Mouse (Mus musculus): ENCODE measurements around the gene Nt5c.
A peak's percentile ranks its signal among the peaks of the same experiment; 100 is the strongest.
"Not testable (repeated sequence)": the region's sequence is repeated elsewhere in the genome, so short reads cannot be mapped to it uniquely, and the experiment has no call there.

Gene Nt5c

GRCm38 (mm10) chr11:115491356-115492083, at the start of gene Nt5c:
TSS of gene Nt5c (minus strand) at chr11:115491862.
- peak; percentile 81 to 87 for DNase-seq (ENCODE audit: low spot score in 2 of 2)

GRCm38 (mm10) chr11:115538045-115538444, 46.4 kb upstream of the Nt5c start:
- DNase-seq (ENCODE audit: low spot score in 2 of 2) = no peak

DNA sequence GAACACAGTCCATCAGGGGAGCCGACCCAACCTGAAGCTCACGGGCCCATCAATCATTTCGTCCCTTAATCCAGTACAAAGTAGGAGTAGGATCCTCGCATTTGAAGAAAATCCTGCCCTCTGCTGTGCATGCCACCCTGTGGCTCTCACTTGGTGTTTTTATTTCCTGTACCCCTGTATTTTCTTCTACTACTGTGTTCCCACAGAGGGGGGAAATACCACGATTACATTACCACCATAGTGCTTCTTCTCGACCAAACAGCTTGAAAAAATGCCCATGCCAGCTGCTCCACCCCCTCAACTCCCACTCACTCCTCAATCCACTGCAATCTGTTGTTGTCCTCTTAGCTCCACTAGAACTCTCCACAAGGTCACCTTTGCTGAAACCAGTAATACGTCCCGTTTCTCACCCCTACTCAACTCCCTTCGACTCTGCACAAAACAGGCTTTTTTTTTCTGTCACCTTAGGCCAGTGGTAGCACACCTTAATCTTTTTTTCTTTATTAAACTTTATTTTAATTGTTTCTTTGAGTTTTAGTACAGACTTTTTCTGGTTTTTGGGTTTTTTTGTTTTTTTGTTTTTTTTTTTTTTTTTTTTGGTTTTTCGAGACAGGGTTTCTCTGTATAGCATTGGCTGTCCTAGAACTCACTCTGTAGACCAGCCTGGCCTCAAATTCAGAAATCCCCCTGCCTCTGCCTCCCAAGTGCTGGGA, 45.4 kb upstream of the Nt5c start:
- DNase-seq (ENCODE audit: low spot score in 2 of 2) = no peak

DNA sequence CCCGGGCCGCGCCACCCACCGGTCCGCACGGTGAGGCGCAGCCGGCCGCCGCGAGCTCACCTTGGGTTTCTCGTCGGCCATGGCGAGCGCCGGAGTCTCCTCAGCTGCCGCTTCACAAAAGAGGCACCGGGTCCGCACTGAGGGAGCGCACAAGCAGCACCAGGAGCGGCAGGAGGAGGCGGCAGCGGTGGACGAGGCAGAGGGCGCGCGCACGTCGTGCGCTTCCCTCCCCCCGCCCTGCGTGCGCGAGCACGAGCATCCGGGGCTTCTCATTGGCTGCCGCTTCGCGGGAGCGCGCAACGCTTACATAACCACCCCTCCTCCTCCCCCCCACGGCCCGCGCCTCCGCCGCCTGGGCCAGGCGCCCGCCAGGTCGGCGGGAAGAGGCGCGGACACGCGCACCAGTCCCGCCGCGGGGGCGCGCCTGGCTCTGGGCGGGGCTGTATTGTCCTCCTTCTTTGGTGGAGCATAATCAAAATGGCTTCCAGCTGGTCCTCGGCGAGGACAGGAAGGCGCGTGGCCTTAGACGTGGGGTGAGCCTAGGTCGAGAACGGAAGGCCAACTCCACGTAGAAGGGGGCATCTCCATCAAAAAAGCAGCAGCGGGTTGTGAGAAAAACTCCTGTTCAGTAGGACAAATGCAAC, 44.5 kb upstream of the Nt5c start, which contains the start of gene Sumo2:
Sumo2 (minus strand) TSS at position 239 of the 644 bp plus-strand sequence.
- peak; percentile 95 to 99 for DNase-seq (ENCODE audit: low spot score in 2 of 2)

DNA sequence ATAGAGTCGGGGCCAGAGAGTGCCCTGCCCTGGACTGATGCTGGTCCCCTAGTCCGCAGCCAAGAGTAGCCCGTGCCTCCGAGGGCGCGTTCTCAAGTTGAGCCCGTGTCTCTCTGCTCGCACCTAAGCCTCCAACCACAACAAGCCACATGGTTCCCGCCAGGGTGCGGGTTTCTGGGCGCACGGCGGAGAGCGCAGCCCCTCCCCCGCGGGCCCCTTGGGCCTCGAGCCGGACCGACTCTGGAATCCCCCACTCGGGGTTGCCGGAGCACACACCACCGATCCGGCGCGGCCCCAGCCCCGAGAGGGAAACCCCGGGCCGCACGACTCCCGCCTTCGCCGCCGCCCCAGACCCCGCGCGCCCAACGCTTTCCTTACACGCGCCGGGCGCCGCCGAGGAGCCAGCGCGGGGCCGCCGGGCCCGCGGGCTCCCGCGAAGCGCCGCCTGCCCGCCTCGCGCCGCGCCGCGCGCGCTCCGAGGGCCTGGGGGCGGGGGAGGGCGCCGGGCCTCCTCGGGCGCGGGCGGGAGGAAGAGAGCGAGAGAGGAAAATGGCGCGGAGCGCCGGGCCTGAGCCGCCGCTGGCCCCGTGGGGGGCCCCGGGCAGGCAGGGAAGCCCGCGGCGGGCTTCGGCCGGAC, 43.9 kb upstream of the Nt5c start:
- DNase-seq (ENCODE audit: low spot score in 2 of 2) = peak; percentile 68 to 77

GRCm38 (mm10) chr11:115534759-115535371, 43.2 kb upstream of the Nt5c start:
- DNase-seq (ENCODE audit: low spot score in 2 of 2) = no peak

DNA sequence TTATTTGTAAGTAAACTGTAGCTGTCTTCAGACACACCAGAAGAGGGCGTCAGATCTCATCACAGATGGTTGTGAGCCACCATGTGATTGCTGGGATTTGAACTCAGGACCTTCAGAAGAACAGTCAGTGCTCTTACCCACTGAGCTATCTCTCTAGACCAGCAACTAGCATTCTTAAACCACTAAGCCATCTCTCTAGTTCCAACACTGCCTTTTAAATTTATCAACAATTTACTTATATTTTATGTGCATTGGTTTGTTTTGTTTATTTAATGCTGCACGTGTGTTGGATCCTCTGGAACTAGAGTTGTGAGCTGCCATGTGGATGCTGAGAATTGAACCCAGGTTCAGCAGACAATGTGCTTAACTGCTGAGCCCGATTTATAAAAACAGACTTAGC, 34.8 kb upstream of the Nt5c start:
- not testable (repeated sequence) for DNase-seq (ENCODE audit: low spot score in 2 of 2)

- DNase-seq (ENCODE audit: low spot score in 2 of 2) = no peak
These were observed 31.0 kb upstream of the Nt5c start for GRCm38 (mm10) chr11:115522703-115523102.

DNA sequence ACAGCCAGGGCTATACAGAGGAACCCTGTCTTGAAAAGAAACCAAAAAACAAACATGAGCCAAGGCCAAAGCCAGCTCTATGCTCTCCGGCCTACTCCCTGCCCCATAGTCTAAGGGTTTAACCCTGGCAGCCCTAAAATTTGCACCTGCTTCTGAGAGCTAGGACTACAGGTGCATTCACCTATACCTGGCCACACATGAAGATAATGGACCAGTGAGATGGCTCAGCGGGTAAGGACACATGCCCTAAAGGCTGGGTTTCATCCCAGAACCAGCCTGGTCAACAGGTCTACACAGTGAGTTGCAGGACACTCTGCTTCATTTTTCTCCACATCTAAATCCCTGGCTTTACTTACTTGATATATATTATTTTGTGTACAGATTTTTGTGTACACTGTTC, 30.6 kb upstream of the Nt5c start:
- DNase-seq (ENCODE audit: low spot score in 2 of 2) = no peak

DNA sequence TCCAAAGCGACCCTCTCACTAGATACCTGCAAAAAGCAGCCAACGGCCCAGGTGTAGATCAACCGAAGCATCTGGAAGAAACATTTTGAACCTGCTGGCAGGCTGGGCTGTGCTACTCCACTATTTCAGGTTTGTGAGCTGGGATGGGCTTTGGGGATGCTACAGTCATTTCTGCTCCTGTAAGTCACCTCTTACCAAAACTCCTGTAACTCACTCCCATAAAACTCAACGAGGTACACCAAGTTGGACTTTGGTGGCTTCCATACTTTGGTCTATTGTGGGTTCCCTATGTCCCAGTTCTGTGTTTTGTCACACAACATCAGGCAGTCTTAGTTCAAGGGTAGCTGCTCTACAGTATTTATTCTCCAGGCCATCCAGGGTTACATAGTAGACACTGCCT, 29.4 kb upstream of the Nt5c start:
- no peak for DNase-seq (ENCODE audit: low spot score in 2 of 2)

DNA sequence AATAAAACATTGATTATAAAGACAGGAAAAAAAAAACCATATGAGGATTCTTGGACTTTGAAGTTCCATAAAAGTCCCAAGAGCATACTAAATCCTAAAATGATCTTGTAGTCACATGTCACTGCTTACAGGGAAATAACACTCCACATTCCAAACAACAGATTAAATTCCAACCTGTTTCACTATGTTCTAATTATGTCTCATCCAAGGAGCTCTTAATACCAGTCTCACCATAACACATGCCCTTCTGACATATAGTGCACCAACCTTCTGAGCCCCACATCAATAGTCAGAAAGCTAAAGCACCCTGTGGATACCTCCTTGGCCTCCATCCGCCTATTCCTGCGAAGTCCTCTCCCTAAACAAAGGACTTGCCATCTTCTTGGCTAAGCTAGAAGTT, 28.6 kb upstream of the Nt5c start:
- DNase-seq (ENCODE audit: low spot score in 2 of 2) = no peak

DNA sequence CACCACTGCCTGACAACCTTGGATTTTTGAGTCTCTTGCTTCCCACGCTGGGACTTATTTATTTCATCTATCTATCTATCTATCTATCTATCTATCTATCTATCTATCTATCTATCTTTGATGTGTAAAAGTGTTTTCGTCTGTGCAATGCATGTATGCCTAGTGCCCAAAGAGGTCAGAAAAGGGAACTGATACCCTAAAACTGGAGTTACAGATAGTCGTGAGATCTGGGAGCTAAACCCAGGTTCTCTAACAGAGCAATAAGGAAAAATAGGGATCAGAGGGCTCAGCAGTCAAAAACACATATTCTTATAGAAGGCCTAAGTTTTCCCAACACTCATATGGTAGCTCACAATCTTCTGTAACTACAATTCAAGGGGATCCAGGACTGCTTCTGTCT, 27.9 kb upstream of the Nt5c start:
- DNase-seq (ENCODE audit: low spot score in 2 of 2) = no peak

DNA sequence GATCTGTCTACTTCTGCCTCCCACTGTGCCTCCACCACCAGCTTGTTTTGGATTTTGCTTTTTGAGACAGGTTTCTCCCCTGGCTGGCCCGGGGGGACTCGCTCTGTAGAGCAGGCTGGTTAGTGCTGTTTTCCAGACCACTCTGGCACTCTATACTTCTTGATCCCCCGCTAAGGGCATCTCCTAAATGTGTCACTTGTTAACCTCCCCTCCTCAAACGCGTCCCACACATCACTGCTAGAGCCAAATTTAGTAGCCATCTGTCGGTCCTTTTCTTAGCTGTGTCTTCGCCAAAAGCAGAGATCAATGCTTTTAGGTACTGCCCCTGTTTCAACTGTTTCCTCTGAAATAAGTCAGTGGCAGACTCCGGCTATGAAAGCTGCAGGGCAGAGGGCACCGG, 27.0 kb upstream of the Nt5c start:
- no peak for DNase-seq (ENCODE audit: low spot score in 2 of 2)

DNA sequence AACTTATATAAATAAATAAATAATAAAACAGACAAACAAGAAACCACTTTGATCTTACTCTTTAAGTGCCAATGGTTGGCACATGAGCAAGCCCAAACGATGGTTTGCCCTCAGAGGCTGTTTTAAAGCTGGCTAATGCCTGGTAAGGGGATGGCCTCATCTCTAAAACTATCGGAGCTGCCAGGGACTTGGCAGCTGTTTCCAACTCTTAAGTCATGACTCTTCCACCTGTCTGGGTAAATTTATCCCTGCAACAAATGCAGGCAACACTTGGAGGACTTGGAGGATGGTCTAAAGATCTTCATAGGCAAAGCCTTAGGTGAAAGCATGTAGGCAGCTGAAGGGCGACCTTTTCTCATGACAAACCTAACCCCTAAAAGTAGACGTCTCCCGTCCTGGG, 25.3 kb upstream of the Nt5c start:
- no peak for DNase-seq (ENCODE audit: low spot score in 2 of 2)

DNA sequence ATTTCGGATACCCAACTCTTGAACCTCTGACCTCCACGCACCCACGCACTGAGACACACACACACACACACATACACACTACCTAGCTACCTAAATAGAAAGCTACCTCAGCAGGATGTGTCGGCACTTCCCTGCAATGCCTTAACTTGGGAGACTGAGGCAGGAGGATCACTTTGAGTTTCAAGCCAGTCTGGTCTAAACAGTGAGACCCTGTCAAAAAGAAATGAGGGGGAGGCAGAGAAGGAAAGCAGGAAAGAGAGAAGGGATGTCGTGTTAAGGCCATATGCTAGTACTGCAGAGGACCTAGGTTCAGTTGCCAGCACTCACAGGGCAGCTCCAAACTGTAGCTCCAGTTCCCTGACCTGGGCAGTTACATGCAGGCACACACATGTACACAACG, 23.4 kb upstream of the Nt5c start:
- peak in 1 of 2 experiments; percentile 15 for DNase-seq (ENCODE audit: low spot score in 2 of 2)

GRCm38 (mm10) chr11:115514238-115514663, 22.6 kb upstream of the Nt5c start, which contains the start of gene Jpt1:
TSS of gene Jpt1 (minus strand) at chr11:115514387.
- peak; percentile 96 to 99 for DNase-seq (ENCODE audit: low spot score in 2 of 2)

- peak in 1 of 2 experiments; percentile 70 for DNase-seq (ENCODE audit: low spot score in 2 of 2)
These were observed 21.9 kb upstream of the Nt5c start for GRCm38 (mm10) chr11:115513271-115514237.

DNA sequence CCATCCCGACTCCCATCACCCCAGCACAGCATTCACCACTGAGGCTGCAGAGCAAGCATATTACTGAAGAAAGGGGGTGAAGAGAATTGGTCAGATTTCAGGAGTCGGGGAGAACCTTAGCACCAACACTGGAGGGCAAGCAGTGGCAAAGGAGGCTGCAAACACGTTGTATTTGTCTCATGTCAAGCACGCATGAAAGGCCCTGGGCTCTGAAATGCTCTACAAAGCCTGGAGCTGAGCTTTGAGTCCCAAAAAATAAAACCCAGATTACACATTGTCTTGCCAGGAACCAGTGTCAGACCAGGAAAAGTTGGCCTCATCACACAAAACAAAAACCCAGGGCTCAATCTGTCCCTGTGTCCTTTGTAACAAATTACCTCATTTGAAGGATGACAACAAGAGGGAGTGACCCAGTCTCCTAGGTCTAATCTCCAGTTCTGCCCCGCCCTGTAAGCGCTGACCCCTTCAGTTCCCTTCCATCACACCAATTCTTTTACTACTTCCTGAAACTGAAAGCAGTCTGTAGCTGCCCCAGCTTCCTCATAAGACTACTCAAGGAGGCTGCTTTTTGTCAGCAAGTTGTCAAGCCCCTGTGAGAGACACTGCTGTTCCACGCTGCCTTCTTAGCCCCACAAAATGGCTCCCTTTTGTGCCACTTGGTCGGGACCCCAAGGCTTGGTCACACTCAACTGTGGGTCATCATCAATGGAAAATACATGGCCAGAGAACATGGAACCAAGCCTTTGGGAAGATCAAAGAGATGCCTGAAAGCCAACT, 20.9 kb upstream of the Nt5c start:
- DNase-seq (ENCODE audit: low spot score in 2 of 2) = peak; percentile 56 to 57

DNA sequence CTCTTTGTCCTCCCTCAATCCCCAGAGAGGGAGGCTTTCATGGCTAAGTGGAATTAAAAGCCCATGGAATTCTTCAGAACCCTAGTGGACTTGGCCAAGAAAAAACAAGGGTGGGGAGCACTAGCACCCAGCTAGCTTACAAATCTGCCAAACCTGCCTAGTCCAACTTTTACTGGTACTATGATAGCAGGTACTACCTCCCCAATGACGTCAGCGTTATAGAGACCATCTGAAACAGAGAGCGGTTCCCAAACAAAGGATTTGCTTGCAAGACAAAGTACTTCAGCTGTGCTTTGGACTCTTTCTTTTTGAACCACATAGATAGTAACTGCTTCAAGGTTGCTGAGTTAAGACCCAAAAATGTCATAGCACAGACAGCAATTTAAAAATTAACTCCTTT, 20.3 kb upstream of the Nt5c start:
- DNase-seq (ENCODE audit: low spot score in 2 of 2) = peak in 1 of 2 experiments; percentile 12

- peak in 1 of 2 experiments; percentile 64 for DNase-seq (ENCODE audit: low spot score in 2 of 2)
These were observed 19.5 kb upstream of the Nt5c start for GRCm38 (mm10) chr11:115511121-115511520.
